Mouse (Mus musculus) heart, embryonic 13.5 days (tissue): Measurements from ENCODE around the gene Scfd2. TPM values are rescaled to one million over a fixed set of nuclear protein-coding genes. Genes with fewer than 3 reads are reported as not detected.
A peak's percentile ranks its signal among the peaks of the same experiment; 100 is the strongest.

Source experiments
- ATAC-seq: fragments of 200-750 bp; cut with Nextera tagmentation; 2 replicates; pipeline ENCODE4 v1.8.0; 2017; ENCODE audit warnings: moderate TSS enrichment; ENCODE audit not compliant: insufficient number of reproducible peaks, low FRiP score, low TSS enrichment; ENCODE audit errors: extremely low read depth
- H3K27ac ChIP-seq: fragments of 300-500 bp; sonication (generic); replicated peaks from 2 replicates; pipeline ENCODE4 v1.5.1; 2015; ENCODE audit warnings: moderate library complexity, mild to moderate bottlenecking, inconsistent platforms
- H3K27me3 ChIP-seq: fragments of 300-500 bp; sonication (generic); replicated peaks from 2 replicates; pipeline ENCODE4 v1.6.1; 2015; ENCODE audit warnings: mild to moderate bottlenecking, inconsistent platforms
- H3K36me3 ChIP-seq: fragments of 300-500 bp; sonication (generic); 2 replicates; pipeline ENCODE4 v1.6.1; 2015; ENCODE audit warnings: mild to moderate bottlenecking, inconsistent platforms
- H3K4me1 ChIP-seq: fragments of 300-500 bp; sonication (generic); 2 replicates; pipeline ENCODE4 v1.6.1; 2015; ENCODE audit warnings: inconsistent platforms
- H3K4me2 ChIP-seq: fragments of 300-500 bp; sonication (generic); 2 replicates; pipeline ENCODE4 v1.6.1; 2015; ENCODE audit warnings: inconsistent platforms, mild to moderate bottlenecking, moderate library complexity
- H3K4me3 ChIP-seq: fragments of 300-500 bp; sonication (generic); 2 replicates; pipeline ENCODE4 v1.5.1; 2015; ENCODE audit warnings: moderate library complexity, mild to moderate bottlenecking, inconsistent platforms
- H3K9ac ChIP-seq: fragments of 300-500 bp; sonication (generic); 2 replicates; pipeline ENCODE4 v1.6.1; 2015; ENCODE audit warnings: inconsistent platforms, mild to moderate bottlenecking, moderate library complexity
- H3K9me3 ChIP-seq: fragments of 300-500 bp; sonication (generic); 2 replicates; pipeline ENCODE4 v1.6.1; 2016; ENCODE audit warnings: inconsistent platforms
- WGBS: fragments of 180-500 bp; shearing (Covaris S2); methylation state at CpG from one replicate; pipeline ENCODE4 v1.1.7; 2015; ENCODE audit warnings: mixed read lengths; 5-methylcytosine and 5-hydroxymethylcytosine counted together
- polyA plus RNA-seq: library from polyadenylated mRNA; unstranded; fragments of >200 nt; fragmentation: Nextera tagmentation; extraction: Ambion mirVana; gene quantifications from 2 replicates; pipeline ENCODE4 v1.2.1, GENCODE M21; 2015

Scfd2 gene
- polyA plus RNA-seq, 1 experiment from 2014 or later = 12.4 TPM

DNA sequence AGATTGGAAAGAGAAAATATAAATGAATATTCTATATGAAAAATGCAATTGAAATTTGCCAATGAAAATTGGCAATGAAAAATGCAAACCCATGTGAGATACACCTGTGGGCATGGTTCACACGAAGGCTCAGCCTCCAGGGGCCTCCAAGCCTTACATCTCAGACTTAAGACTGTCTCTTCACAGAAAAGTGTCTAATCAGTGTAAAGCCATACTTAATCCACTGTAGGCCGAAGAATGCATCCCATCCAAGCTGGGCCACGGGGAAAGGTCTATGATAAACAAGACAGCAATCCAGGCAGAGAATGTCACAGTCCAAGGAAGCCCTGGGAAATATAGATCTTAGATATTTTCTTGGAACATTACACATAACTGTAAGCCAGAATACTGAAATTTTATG lies 198.3 kb downstream of the Scfd2 start:
- H3K4me2 ChIP-seq = no peak overlapping the region
- WGBS = 50% methylated on average over 3 of the region's 3 CpGs
- ATAC-seq = no peak
- H3K4me3 ChIP-seq = no peak overlapping the region
- no peaks in the 10 kb centered on the region for H3K36me3 ChIP-seq
- peaks cover 16% of the 10 kb centered on the region for H3K4me1 ChIP-seq
- H3K9me3 ChIP-seq = no peaks in the 10 kb centered on the region
- no peak overlapping the region for H3K27ac ChIP-seq
- H3K9ac ChIP-seq = no peak overlapping the region
- H3K27me3 ChIP-seq = no peaks in the 10 kb centered on the region

DNA sequence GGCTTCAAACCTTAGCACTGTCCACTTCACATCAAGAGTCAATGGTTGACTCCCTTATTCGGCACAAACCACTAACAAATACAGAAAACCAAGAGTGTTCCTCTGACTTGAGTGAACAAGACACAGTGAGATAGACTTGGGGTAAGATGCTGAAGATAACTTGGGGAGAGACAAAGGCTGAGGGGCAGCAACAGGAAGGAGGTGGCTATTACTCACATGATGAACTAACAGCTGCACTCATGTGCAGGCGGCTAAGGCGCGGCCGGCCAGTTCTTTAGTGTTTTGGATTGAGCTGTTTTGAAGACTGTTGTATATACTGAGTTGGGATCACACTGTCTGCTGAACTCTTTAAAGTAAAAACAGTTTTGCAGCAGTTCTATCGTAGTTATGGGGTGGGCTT lies 205.3 kb downstream of the Scfd2 start:
- H3K9ac ChIP-seq = no peak overlapping the region
- peaks cover 27% of the 10 kb centered on the region for H3K4me1 ChIP-seq
- H3K4me3 ChIP-seq = no peak overlapping the region
- no peak overlapping the region for H3K4me2 ChIP-seq
- ATAC-seq = no peak
- H3K9me3 ChIP-seq = no peaks in the 10 kb centered on the region
- WGBS = 92% methylated on average over 6 of the region's 6 CpGs
- no peaks in the 10 kb centered on the region for H3K36me3 ChIP-seq
- H3K27me3 ChIP-seq = no peaks in the 10 kb centered on the region
- no peak overlapping the region for H3K27ac ChIP-seq

DNA sequence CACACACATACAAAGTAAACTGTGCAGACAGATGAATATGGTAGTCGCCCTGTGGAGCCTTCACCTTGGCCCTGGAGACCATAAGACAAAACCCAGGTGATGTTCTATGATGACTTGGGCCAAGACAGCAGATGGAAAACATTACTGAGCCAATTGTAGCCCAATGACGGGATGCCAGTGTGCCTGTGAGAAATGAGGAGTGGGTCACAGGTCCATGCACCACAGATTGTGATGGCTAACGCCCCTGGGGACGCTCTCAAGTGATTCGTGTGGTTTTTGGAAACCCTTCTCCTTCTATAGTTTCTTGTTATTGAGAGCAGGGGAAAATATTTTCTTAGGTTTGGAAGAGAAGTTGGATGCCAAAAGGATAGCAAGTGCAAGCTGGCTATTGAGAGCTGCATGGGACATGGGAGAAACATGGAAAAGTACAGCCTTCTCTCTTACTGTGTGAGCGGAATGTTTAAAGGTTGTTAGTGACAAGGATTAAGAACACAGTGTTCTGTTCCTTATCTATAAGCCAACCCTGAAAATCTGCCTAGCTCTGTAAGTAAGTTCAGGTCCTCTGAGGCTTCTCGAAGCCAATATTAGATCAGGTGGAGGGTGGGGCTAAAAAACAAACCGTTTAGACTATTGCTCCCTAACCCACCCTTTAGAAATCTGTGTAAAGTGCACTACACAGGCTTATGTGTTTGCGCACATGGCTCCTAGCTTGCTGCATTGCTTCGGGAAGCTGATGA lies 210.4 kb downstream of the Scfd2 start:
- no peaks in the 10 kb centered on the region for H3K27me3 ChIP-seq
- H3K9me3 ChIP-seq = no peaks in the 10 kb centered on the region
- ATAC-seq = no peak
- WGBS = 74% methylated on average over 10 of the region's 10 CpGs
- peaks cover 23% of the 10 kb centered on the region for H3K4me1 ChIP-seq
- no peak overlapping the region for H3K4me2 ChIP-seq
- H3K9ac ChIP-seq = no peak overlapping the region
- H3K4me3 ChIP-seq = no peak overlapping the region
- no peaks in the 10 kb centered on the region for H3K36me3 ChIP-seq
- H3K27ac ChIP-seq = no peak overlapping the region; the same call in 1 of the 2 replicates

- no peak for ATAC-seq
- Histone ChIP-seq H3K9me3 (no peaks in the 10 kb centered on the region), H3K4me2 (no peak overlapping the region), H3K4me3 (no peak overlapping the region), H3K27ac (no peak overlapping the region), H3K9ac (no peak overlapping the region), H3K36me3 (no peaks in the 10 kb centered on the region), H3K27me3 (no peaks in the 10 kb centered on the region), H3K4me1 (peaks cover 31% of the 10 kb centered on the region)
- WGBS = 64% methylated on average over 2 of the region's 2 CpGs
Observed at GRCm38 (mm10) chr5:74319551-74319950, 212.0 kb downstream of the Scfd2 start.

DNA sequence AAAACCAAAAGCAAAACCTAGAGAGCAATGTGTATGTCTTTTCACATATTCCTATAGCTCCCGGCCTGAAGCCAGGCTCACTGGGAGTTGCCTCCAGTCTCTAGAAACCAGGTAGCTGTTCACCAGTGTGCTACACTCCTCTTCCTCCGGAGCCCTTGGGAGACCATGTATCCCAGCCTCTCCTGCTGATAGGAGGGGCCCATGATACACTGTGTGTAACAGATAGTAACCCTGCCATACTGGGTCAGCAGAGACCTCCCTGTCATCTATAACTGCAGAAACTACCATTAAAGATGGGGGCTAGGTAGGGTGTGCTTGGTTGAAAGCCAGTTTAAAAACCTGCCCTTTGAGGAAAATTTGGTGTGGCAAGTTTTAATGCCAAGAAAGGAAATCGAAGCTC lies 214.4 kb downstream of the Scfd2 start:
- no peak overlapping the region for H3K9ac ChIP-seq
- no peak overlapping the region for H3K27ac ChIP-seq
- no peaks in the 10 kb centered on the region for H3K36me3 ChIP-seq
- 77% methylated on average over 3 of the region's 3 CpGs for WGBS
- 0 out of 2 replicates have a peak, but pooled peaks cover 2% of the 10 kb centered on the region for H3K27me3 ChIP-seq
- H3K4me1 ChIP-seq = peaks cover 31% of the 10 kb centered on the region
- no peak overlapping the region for H3K4me3 ChIP-seq
- no peak overlapping the region for H3K4me2 ChIP-seq
- ATAC-seq = no peak
- H3K9me3 ChIP-seq = no peaks in the 10 kb centered on the region

GRCm38 (mm10) chr5:74316333-74316945 lies 215.1 kb downstream of the Scfd2 start:
- ATAC-seq = no peak
- no peak overlapping the region for H3K27ac ChIP-seq

GRCm38 (mm10) chr5:74315471-74316245 lies 215.9 kb downstream of the Scfd2 start:
- no peak for ATAC-seq
- H3K4me1 ChIP-seq = peaks cover 32% of the 10 kb centered on the region
- H3K36me3 ChIP-seq = no peaks in the 10 kb centered on the region
- H3K4me2 ChIP-seq = no peak overlapping the region
- no peak overlapping the region for H3K4me3 ChIP-seq
- H3K27ac ChIP-seq = 0 out of 2 replicates have a peak overlapping the region, but pooled peaks have one; percentile 9
- WGBS = 64% methylated on average over 12 of the region's 12 CpGs
- H3K9me3 ChIP-seq = no peaks in the 10 kb centered on the region
- no peak overlapping the region for H3K9ac ChIP-seq
- 0 out of 2 replicates have a peak, but pooled peaks cover 2% of the 10 kb centered on the region for H3K27me3 ChIP-seq

More at GRCm38 (mm10) chr5:74316333-74316945, 215.1 kb downstream of the Scfd2 start:
- H3K4me2 ChIP-seq = no peak overlapping the region
- no peak overlapping the region for H3K9ac ChIP-seq
- no peaks in the 10 kb centered on the region for H3K9me3 ChIP-seq
- 89% methylated on average over 11 of the region's 11 CpGs for WGBS
- H3K4me3 ChIP-seq = no peak overlapping the region
- no peaks in the 10 kb centered on the region for H3K36me3 ChIP-seq
- peaks cover 32% of the 10 kb centered on the region for H3K4me1 ChIP-seq
- H3K27me3 ChIP-seq = 0 out of 2 replicates have a peak, but pooled peaks cover 2% of the 10 kb centered on the region

GRCm38 (mm10) chr5:74314501-74314900 lies 217.1 kb downstream of the Scfd2 start:
- Histone ChIP-seq H3K9ac (no peak overlapping the region), H3K4me2 (no peak overlapping the region), H3K4me1 (peaks cover 32% of the 10 kb centered on the region), H3K27ac (no peak overlapping the region), H3K9me3 (no peaks in the 10 kb centered on the region), H3K27me3 (0 out of 2 replicates have a peak, but pooled peaks cover 2% of the 10 kb centered on the region), H3K36me3 (no peaks in the 10 kb centered on the region), H3K4me3 (no peak overlapping the region)
- 85% methylated on average over 6 of the region's 6 CpGs for WGBS
- ATAC-seq = no peak

DNA sequence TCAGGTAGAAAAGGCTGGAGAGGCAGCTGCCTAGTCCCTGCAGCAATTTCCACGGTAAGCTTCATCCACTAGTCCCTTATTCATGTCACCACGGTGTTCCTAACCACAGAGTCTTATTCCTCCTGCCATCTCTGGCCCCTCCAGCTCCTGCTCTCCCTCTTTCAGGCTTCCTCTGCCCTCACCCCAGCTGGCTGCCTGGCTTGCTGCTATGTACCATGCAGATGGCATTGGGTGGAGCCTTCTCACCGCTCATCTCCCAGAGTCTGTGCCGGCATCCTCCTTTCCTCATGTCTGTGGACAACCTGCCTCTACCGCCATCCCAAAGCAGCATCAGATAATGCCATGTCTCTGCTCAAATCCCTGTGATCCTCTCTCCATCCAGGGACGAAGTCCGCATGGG lies 218.0 kb downstream of the Scfd2 start:
- no peak overlapping the region for H3K4me3 ChIP-seq
- H3K4me2 ChIP-seq = no peak overlapping the region
- H3K9me3 ChIP-seq = no peaks in the 10 kb centered on the region
- H3K27ac ChIP-seq = no peak overlapping the region
- H3K4me1 ChIP-seq = peaks cover 25% of the 10 kb centered on the region
- H3K36me3 ChIP-seq = no peaks in the 10 kb centered on the region
- H3K27me3 ChIP-seq = 0 out of 2 replicates have a peak, but pooled peaks cover 2% of the 10 kb centered on the region
- WGBS = 82% methylated on average over 7 of the region's 7 CpGs
- no peak for ATAC-seq
- no peak overlapping the region for H3K9ac ChIP-seq

- Histone ChIP-seq H3K27me3 (0 out of 2 replicates have a peak, but pooled peaks cover 2% of the 10 kb centered on the region), H3K4me2 (no peak overlapping the region), H3K4me3 (no peak overlapping the region), H3K4me1 (peaks cover 22% of the 10 kb centered on the region), H3K36me3 (no peaks in the 10 kb centered on the region), H3K9ac (no peak overlapping the region), H3K27ac (no peak overlapping the region), H3K9me3 (no peaks in the 10 kb centered on the region)
- ATAC-seq = no peak
- WGBS = 62% methylated on average over 6 of the region's 6 CpGs
Observed at GRCm38 (mm10) chr5:74311865-74312264, 219.7 kb downstream of the Scfd2 start.

- H3K9me3 ChIP-seq = no peaks in the 10 kb centered on the region
- H3K4me3 ChIP-seq = no peak overlapping the region
- peaks cover 22% of the 10 kb centered on the region for H3K4me1 ChIP-seq
- no peak for ATAC-seq
- H3K36me3 ChIP-seq = no peaks in the 10 kb centered on the region
- 0 out of 2 replicates have a peak, but pooled peaks cover 2% of the 10 kb centered on the region for H3K27me3 ChIP-seq
- no peak overlapping the region for H3K27ac ChIP-seq
- 28% methylated on average over 6 of the region's 6 CpGs for WGBS
- H3K4me2 ChIP-seq = no peak overlapping the region
- H3K9ac ChIP-seq = no peak overlapping the region
Observed at GRCm38 (mm10) chr5:74311200-74311825, 220.2 kb downstream of the Scfd2 start.
